In the genomic region with DNA sequence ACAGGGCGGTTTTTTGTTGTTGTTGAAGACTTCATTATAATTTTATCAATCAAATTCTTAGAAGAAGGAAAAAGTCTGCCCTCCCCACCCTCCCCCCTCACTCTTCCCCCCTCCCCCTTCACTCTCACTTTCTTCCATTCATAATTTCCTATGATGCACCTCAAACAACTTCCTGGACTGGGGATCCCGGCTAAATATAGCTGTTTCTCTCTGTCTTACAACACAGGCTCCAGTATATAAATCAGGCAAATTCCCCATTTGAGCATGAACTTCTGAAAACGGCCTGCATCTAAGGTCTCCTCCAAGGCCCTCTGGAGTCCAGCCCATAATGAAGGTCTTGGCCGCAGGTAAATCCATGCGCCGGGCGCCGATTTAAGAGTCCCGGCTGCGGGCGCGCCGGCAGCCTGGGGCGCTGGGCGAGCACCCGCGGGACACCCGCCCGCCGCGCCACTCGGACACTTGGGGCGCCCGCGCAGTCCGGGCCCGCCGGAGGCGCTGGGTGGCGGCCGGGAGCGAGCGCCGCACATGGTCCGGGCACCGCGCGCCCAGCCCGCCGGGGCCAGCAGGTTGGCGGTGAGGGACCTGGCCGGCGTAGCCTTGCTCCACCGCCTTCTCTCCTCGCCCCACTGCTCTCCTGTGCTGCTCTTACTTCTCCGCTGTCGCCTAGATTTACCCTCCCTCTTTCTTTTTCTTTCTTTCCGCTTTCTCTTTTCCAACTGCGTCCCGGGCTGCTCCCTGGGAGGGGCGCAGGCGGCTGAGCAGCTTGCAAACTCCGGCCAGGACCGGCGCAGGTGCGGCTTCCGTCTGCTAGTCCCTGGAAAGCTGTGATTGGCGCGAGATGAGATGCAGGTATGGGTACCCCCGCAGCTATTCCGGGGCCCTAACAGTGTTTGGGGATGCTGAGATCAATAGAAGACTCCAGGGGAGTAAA, we compare ENCODE assay signal across 8 mouse cellular contexts. TPM values are rescaled to one million over a fixed set of nuclear protein-coding genes. Genes with fewer than 3 reads are reported as not detected.
A peak's percentile ranks its signal among the peaks of the same experiment; 100 is the strongest.
DNase-seq lines count a peak whose midpoint lies in the region; ATAC-seq and TF ChIP-seq lines count a peak whose summit lies in the region.

No protein-coding gene starts in this region.

- dilution Hi-C loops in CH12.LX (cut with MboI; ENCODE audit: extremely low pct_ligation_motif_present, extremely low pct_unique_long_range_greater_than_20kb, low sequenced_read_pairs): no loop called here

- DNase-seq in A20 (ENCODE audit: low read depth, low spot score) (peak; percentile 45), CH12.LX (ENCODE audit: extremely low read depth) (no peak)
- DNase-seq in hindbrain, embryonic 10.5 days (ENCODE audit: low spot score): peak; percentile 46
- DNase-seq in layer of hippocampus, adult 11-12 months (ENCODE audit: low spot score): no peak
- no peak for DNase-seq in left cerebral cortex, adult 8-10 months (ENCODE audit: low spot score in 2 of 2)

- peak overlapping the region; percentile 64 for H3K9ac ChIP-seq in CH12.LX (ENCODE audit: insufficient read depth, low read depth)
- peak overlapping the region; percentile 50 for H3K9ac ChIP-seq in embryonic facial prominence, embryonic 12.5 days
- peak overlapping the region; percentile 67 for H3K9ac ChIP-seq in limb, embryonic 13.5 days
- H3K9ac ChIP-seq in midbrain, embryonic 15.5 days: peak overlapping the region; percentile 37

- in situ Hi-C loops in CH12.LX (cut with MboI; ENCODE audit: low pct_ligation_motif_present, low pct_unique_long_range_greater_than_20kb, low sequenced_read_pairs): loop anchor here (5.0 to 25.0 kb wide), 2 partner anchors 51 to 571 kb away; a partner anchor contains a TSS

- no peak for ATAC-seq in embryonic facial prominence, embryonic 12.5 days (ENCODE audit: insufficient number of reproducible peaks, insufficient read depth, low FRiP score, low TSS enrichment)
- no peak for ATAC-seq in limb, embryonic 13.5 days (ENCODE audit: low FRiP score, low read depth)
- ATAC-seq in midbrain, embryonic 15.5 days (replicated peaks): no peak

- H3K4me3 ChIP-seq in CH12.LX (replicated peaks in 1 of 3; ENCODE audit: low read depth in 2 of 3, low read length in 2 of 3, poor library complexity in 1 of 3): peak overlapping the region; percentile 34 to 65 (median 35)
- H3K4me3 ChIP-seq in embryonic facial prominence, embryonic 12.5 days: peak overlapping the region; percentile 54
- peak overlapping the region; percentile 60 for H3K4me3 ChIP-seq in hindbrain, embryonic 10.5 days
- peak overlapping the region; percentile 60 for H3K4me3 ChIP-seq in limb, embryonic 13.5 days
- H3K4me3 ChIP-seq in midbrain, embryonic 15.5 days: peak overlapping the region; percentile 49

- 1% methylated on average over 61 of the region's 61 CpGs for WGBS in embryonic facial prominence, embryonic 12.5 days
- 1% methylated on average over 61 of the region's 61 CpGs for WGBS in hindbrain, embryonic 10.5 days
- 1% methylated on average over 50 of the region's 61 CpGs for WGBS in limb, embryonic 13.5 days
- WGBS in midbrain, embryonic 15.5 days: 1% methylated on average over 61 of the region's 61 CpGs

- no peak for TF ChIP-seq EP300 in CH12.LX (IDR thresholded peaks at IDR 0.05; ENCODE audit: low read length)

- no peak; the same call in 1 of the 2 replicates for TF ChIP-seq RAD21 in CH12.LX (IDR thresholded peaks at IDR 0.05; ENCODE audit: low read depth, low read length)

- H3K4me2 ChIP-seq in CH12.LX (ENCODE audit: insufficient read depth, low read depth, poor library complexity, severe bottlenecking): peak overlapping the region; percentile 93
- peak overlapping the region; percentile 95 for H3K4me2 ChIP-seq in embryonic facial prominence, embryonic 12.5 days (replicated peaks)
- H3K4me2 ChIP-seq in limb, embryonic 13.5 days (replicated peaks): peak overlapping the region; percentile 92
- peak overlapping the region; percentile 95 for H3K4me2 ChIP-seq in midbrain, embryonic 15.5 days

- H3K4me1 ChIP-seq in CH12.LX (ENCODE audit: control insufficient read depth in 1 of 2, insufficient read depth in 2 of 2): peaks cover 24 to 64% of the 10 kb centered on the region in 2 experiments
- peaks cover 45% of the 10 kb centered on the region for H3K4me1 ChIP-seq in embryonic facial prominence, embryonic 12.5 days
- peaks cover 52% of the 10 kb centered on the region for H3K4me1 ChIP-seq in hindbrain, embryonic 10.5 days (replicated peaks)
- H3K4me1 ChIP-seq in limb, embryonic 13.5 days: peaks cover 45% of the 10 kb centered on the region
- H3K4me1 ChIP-seq in midbrain, embryonic 15.5 days: peaks cover 19% of the 10 kb centered on the region; the same call in 1 of the 2 replicates

- peaks cover 52% of the 10 kb centered on the region for H3K27me3 ChIP-seq in CH12.LX (replicated peaks)
- H3K27me3 ChIP-seq in embryonic facial prominence, embryonic 12.5 days: peaks cover 65% of the 10 kb centered on the region
- peaks cover 91% of the 10 kb centered on the region for H3K27me3 ChIP-seq in hindbrain, embryonic 10.5 days (ENCODE audit: insufficient read depth, poor library complexity, severe bottlenecking)
- H3K27me3 ChIP-seq in limb, embryonic 13.5 days: peaks cover 78% of the 10 kb centered on the region
- H3K27me3 ChIP-seq in midbrain, embryonic 15.5 days (replicated peaks): peaks cover 46% of the 10 kb centered on the region

- peak in 1 of 2 experiments; percentile 34; a peak in 2 of 4 replicates for TF ChIP-seq CTCF in CH12.LX (conservative IDR thresholded peaks at IDR 0.05 in 1 of 2, IDR thresholded peaks at IDR 0.05 in 1 of 2; ENCODE audit: low read depth in 2 of 2, low read length in 2 of 2)

- no peak overlapping the region for H3K27ac ChIP-seq in CH12.LX (ENCODE audit: insufficient read depth, low read depth)
- H3K27ac ChIP-seq in embryonic facial prominence, embryonic 12.5 days: no peak overlapping the region
- peak overlapping the region; percentile 74 for H3K27ac ChIP-seq in hindbrain, embryonic 10.5 days
- H3K27ac ChIP-seq in limb, embryonic 13.5 days: peak overlapping the region; percentile 39; the same call in 1 of the 2 replicates
- H3K27ac ChIP-seq in midbrain, embryonic 15.5 days: no peak overlapping the region

- no peak for TF ChIP-seq POLR2A in CH12.LX (IDR thresholded peaks at IDR 0.05; ENCODE audit: low read depth, low read length)

- H3K36me3 ChIP-seq in CH12.LX (replicated peaks in 1 of 2; ENCODE audit: control insufficient read depth in 1 of 2, insufficient read depth in 1 of 2, low read length in 1 of 2): no peaks in the 10 kb centered on the region
- no peaks in the 10 kb centered on the region for H3K36me3 ChIP-seq in embryonic facial prominence, embryonic 12.5 days
- no peaks in the 10 kb centered on the region for H3K36me3 ChIP-seq in hindbrain, embryonic 10.5 days
- H3K36me3 ChIP-seq in limb, embryonic 13.5 days: no peaks in the 10 kb centered on the region
- H3K36me3 ChIP-seq in midbrain, embryonic 15.5 days (replicated peaks): no peaks in the 10 kb centered on the region

- no peaks in the 10 kb centered on the region for H3K9me3 ChIP-seq in CH12.LX (replicated peaks; ENCODE audit: low read length)
- no peaks in the 10 kb centered on the region for H3K9me3 ChIP-seq in embryonic facial prominence, embryonic 12.5 days
- H3K9me3 ChIP-seq in hindbrain, embryonic 10.5 days: no peaks in the 10 kb centered on the region
- no peaks in the 10 kb centered on the region for H3K9me3 ChIP-seq in limb, embryonic 13.5 days
- H3K9me3 ChIP-seq in midbrain, embryonic 15.5 days: no peaks in the 10 kb centered on the region

- H3K79me2 ChIP-seq in CH12.LX (replicated peaks; ENCODE audit: control insufficient read depth, extremely low read depth, insufficient read depth, poor library complexity, severe bottlenecking): no peaks in the 10 kb centered on the region

TF ChIP-seq in CH12.LX, 34 proteins besides CTCF, POLR2A, EP300 and RAD21 (continues in another document):
- TF ChIP-seq JUND (conservative IDR thresholded peaks at IDR 0.05; ENCODE audit: low read depth, low read length) (no peak), E2F4 (IDR thresholded peaks at IDR 0.05; ENCODE audit: insufficient replicate concordance, low read depth, low read length) (no peak), ZKSCAN1 (IDR thresholded peaks at IDR 0.05; ENCODE audit: borderline replicate concordance, low read depth, low read length) (no peak), HCFC1 (IDR thresholded peaks at IDR 0.05; ENCODE audit: low read depth, low read length) (peak; percentile 19; the same call in 1 of the 2 replicates)

RNA-seq across cellular contexts. Expression of a gene that starts 9.2 kb away (rescaled TPM):
- 0.42 and 1.8 TPM in 2 replicates for total RNA-seq in CH12.LX (2012; rRNA removed)
- 0.05 and 0.15 TPM in 2 replicates for total RNA-seq in CH12.LX (2014; rRNA removed)
- 0.07 and 0.17 TPM in 2 replicates for polyA plus RNA-seq in CH12.LX (2012; ENCODE audit: insufficient read length, low read depth)
- 0.06 and 0.09 TPM in 2 replicates for polyA plus RNA-seq in embryonic facial prominence, embryonic 12.5 days (2016; fragmentation: Nextera tagmentation; extraction: Ambion mirVana)
- polyA plus RNA-seq in hindbrain, embryonic 10.5 days (2016; fragmentation: Nextera tagmentation; extraction: Ambion mirVana): 0.05 and 0.09 TPM in 2 replicates
- polyA plus RNA-seq in limb, embryonic 13.5 days (2015; fragmentation: Nextera tagmentation; extraction: Ambion mirVana): 0.08 TPM in 2 replicates
- 0.05 TPM in 1 of 2 replicates, not detected in the other for polyA plus RNA-seq in midbrain, embryonic 15.5 days (2015; fragmentation: Nextera tagmentation; extraction: Ambion mirVana)
- 1 to 10 TPM in 1 of 4 experiments, under 1 TPM in 3; 0.66 to 1.3 (median 0.94) TPM for total RNA-seq in left cerebral cortex, adult 8-10 months (2022)

RNA-seq across cellular contexts. Expression of a gene that starts 30.3 kb away (rescaled TPM):
- total RNA-seq in CH12.LX (2012; rRNA removed) (11.0 and 12.8 TPM in 2 replicates), CH12.LX (2014; rRNA removed) (11.8 and 15.1 TPM in 2 replicates)
- 10.4 and 12.5 TPM in 2 replicates for polyA plus RNA-seq in CH12.LX (2012; ENCODE audit: insufficient read length, low read depth)
- polyA plus RNA-seq in embryonic facial prominence, embryonic 12.5 days (2016; fragmentation: Nextera tagmentation; extraction: Ambion mirVana): not detected in 2 replicates
- polyA plus RNA-seq in hindbrain, embryonic 10.5 days (2016; fragmentation: Nextera tagmentation; extraction: Ambion mirVana): 0.09 TPM in 1 of 2 replicates, not detected in the other
- polyA plus RNA-seq in limb, embryonic 13.5 days (2015; fragmentation: Nextera tagmentation; extraction: Ambion mirVana): 0.06 TPM in 1 of 2 replicates, not detected in the other
- polyA plus RNA-seq in midbrain, embryonic 15.5 days (2015; fragmentation: Nextera tagmentation; extraction: Ambion mirVana): 0.11 and 0.21 TPM in 2 replicates
- under 1 TPM in 2 of 4 experiments, not detected in 2; 0.53 to 0.55 TPM for total RNA-seq in left cerebral cortex, adult 8-10 months (2022)

RNA-seq across cellular contexts. Expression of a gene that starts 48.5 kb away (rescaled TPM):
- total RNA-seq in CH12.LX (2012; rRNA removed) (4.7 and 5.8 TPM in 2 replicates), CH12.LX (2014; rRNA removed) (13.0 TPM in 2 replicates)
- polyA plus RNA-seq in CH12.LX (2012; ENCODE audit: insufficient read length, low read depth): 18.2 and 23.7 TPM in 2 replicates
- 3.0 and 3.6 TPM in 2 replicates for polyA plus RNA-seq in embryonic facial prominence, embryonic 12.5 days (2016; fragmentation: Nextera tagmentation; extraction: Ambion mirVana)
- polyA plus RNA-seq in hindbrain, embryonic 10.5 days (2016; fragmentation: Nextera tagmentation; extraction: Ambion mirVana): 2.7 and 3.6 TPM in 2 replicates
- polyA plus RNA-seq in limb, embryonic 13.5 days (2015; fragmentation: Nextera tagmentation; extraction: Ambion mirVana): 4.5 and 4.7 TPM in 2 replicates
- 2.6 and 3.6 TPM in 2 replicates for polyA plus RNA-seq in midbrain, embryonic 15.5 days (2015; fragmentation: Nextera tagmentation; extraction: Ambion mirVana)
- 1 to 10 TPM; 3.1 to 5.9 (median 4.4) TPM for total RNA-seq in left cerebral cortex, adult 8-10 months (2022)

Comparison
In these comparisons a context has a peak if more than half of its experiments do, and no peak if none do; other contexts are left out.
1. DNase-seq: peak in A20 (single experiment) and hindbrain, embryonic 10.5 days (single experiment); none in CH12.LX (single experiment), layer of hippocampus, adult 11-12 months (single experiment) and left cerebral cortex, adult 8-10 months (0 of 2).
2. H3K27ac ChIP-seq: peak in hindbrain, embryonic 10.5 days (single experiment) and limb, embryonic 13.5 days (single experiment); none in CH12.LX (single experiment), embryonic facial prominence, embryonic 12.5 days (single experiment) and midbrain, embryonic 15.5 days (single experiment).
3. Peak in every context shown above with its lines, with median percentiles within 50 percentile points of each other: H3K4me2 ChIP-seq, H3K4me3 ChIP-seq and H3K9ac ChIP-seq.